Mouse (Mus musculus) MEL (cell line): Measurements from ENCODE around the gene Adprh. TPM values are rescaled to one million over a fixed set of nuclear protein-coding genes. Genes with fewer than 3 reads are reported as not detected.

Source experiments
- DNase-seq: peaks from one replicate; pipeline ENCODE4 v3.0.0; 2011; ENCODE audit warnings: low read depth, low spot score
- H3K27ac ChIP-seq: 2 replicates; pipeline ENCODE4 v1.5.1; 2012; ENCODE audit warnings: low read depth, mild to moderate bottlenecking, control low read depth, low read length, moderate library complexity; ENCODE audit not compliant: control insufficient read depth
- H3K27me3 ChIP-seq, 2 experiments: fragments of 150-350 bp in 1 of 2; sonication (generic) in 1 of 2; 2 replicates each; pipeline ENCODE4 v1.6.1; 2012; ENCODE audit warnings: low read length in 2 of 2, mild to moderate bottlenecking in 2 of 2, improper control_type of control experiment in 1 of 2, moderate library complexity in 1 of 2; ENCODE audit not compliant: insufficient read depth in 2 of 2, control insufficient read depth in 1 of 2
- H3K36me3 ChIP-seq, 2 experiments: 2 replicates each; pipeline ENCODE4 v1.6.1; 2012 to 2014; ENCODE audit warnings: low read length in 2 of 2, improper control_type of control experiment in 1 of 2, inconsistent platforms in 1 of 2, mild to moderate bottlenecking in 1 of 2; ENCODE audit not compliant: insufficient read depth in 2 of 2, control insufficient read depth in 1 of 2
- H3K4me1 ChIP-seq, 2 experiments: fragments of 150-350 bp in 1 of 2; sonication (generic) in 1 of 2; 2 replicates each; pipeline ENCODE4 v1.6.1; 2012; ENCODE audit warnings: low read length in 2 of 2, improper control_type of control experiment in 1 of 2, mild to moderate bottlenecking in 1 of 2; ENCODE audit not compliant: insufficient read depth in 2 of 2, control insufficient read depth in 1 of 2
- H3K4me3 ChIP-seq, 2 experiments: fragments of 150-350 bp in 1 of 2; sonication (generic) in 1 of 2; 2 replicates each; pipeline ENCODE4 v1.5.1; 2012; ENCODE audit warnings: low read depth in 2 of 2, low read length in 2 of 2, mild to moderate bottlenecking in 2 of 2, moderate library complexity in 2 of 2, control low read depth in 1 of 2, improper control_type of control experiment in 1 of 2; ENCODE audit not compliant: control insufficient read depth in 1 of 2, insufficient read depth in 1 of 2
- H3K79me2 ChIP-seq: 2 replicates; pipeline ENCODE4 v1.6.1; 2012; ENCODE audit warnings: mild to moderate bottlenecking, low read length, moderate library complexity; ENCODE audit not compliant: control insufficient read depth, poor library complexity, insufficient read depth
- H3K9ac ChIP-seq: 2 replicates; pipeline ENCODE4 v1.6.1; 2012; ENCODE audit warnings: low read depth, mild to moderate bottlenecking, control low read depth, low read length, moderate library complexity; ENCODE audit not compliant: control insufficient read depth, poor library complexity, severe bottlenecking
- H3K9me3 ChIP-seq: fragments of 150-350 bp; sonication (generic); replicated peaks from 2 replicates; pipeline ENCODE4 v1.6.1; 2012; ENCODE audit warnings: mild to moderate bottlenecking, low read length, improper control_type of control experiment, moderate library complexity; ENCODE audit not compliant: insufficient read depth
- CHD1 ChIP-seq: IDR thresholded peaks from 2 replicates; pipeline ENCODE4 v1.6.1; 2012; ENCODE audit warnings: low read depth, mild to moderate bottlenecking, inconsistent platforms, low read length, improper control_type of control experiment
- CHD2 ChIP-seq: IDR thresholded peaks from 2 replicates; pipeline ENCODE4 v1.6.1; 2011; ENCODE audit warnings: low read length, improper control_type of control experiment
- E2F4 ChIP-seq: IDR thresholded peaks from 2 replicates; pipeline ENCODE4 v1.6.1; 2011; ENCODE audit warnings: low read depth, low read length, improper control_type of control experiment, borderline replicate concordance
- ELF1 ChIP-seq: IDR thresholded peaks from 2 replicates; pipeline ENCODE4 v1.6.1; 2014; ENCODE audit warnings: low read depth, mild to moderate bottlenecking, inconsistent platforms, low read length, improper control_type of control experiment, moderate library complexity
- EP300 ChIP-seq, 2 experiments: IDR thresholded peaks; 2 replicates each; pipeline ENCODE4 v1.6.1; 2011; ENCODE audit warnings: improper control_type of control experiment in 2 of 2, low read length in 2 of 2, low read depth in 1 of 2, mild to moderate bottlenecking in 1 of 2
- ETS1 ChIP-seq: IDR thresholded peaks from 2 replicates; pipeline ENCODE4 v1.6.1; 2012; ENCODE audit warnings: low read depth, mild to moderate bottlenecking, inconsistent platforms, low read length, improper control_type of control experiment, moderate library complexity
- GATA1 ChIP-seq: IDR thresholded peaks from 2 replicates; pipeline ENCODE4 v1.6.1; 2011; ENCODE audit warnings: low read depth, low read length, improper control_type of control experiment
- HCFC1 ChIP-seq: IDR thresholded peaks from 2 replicates; pipeline ENCODE4 v1.6.1; 2012; ENCODE audit warnings: low read depth, mild to moderate bottlenecking, inconsistent platforms, low read length, improper control_type of control experiment, moderate library complexity
- JUND ChIP-seq: IDR thresholded peaks from 2 replicates; pipeline ENCODE4 v1.6.1; 2011; ENCODE audit warnings: low read depth, mild to moderate bottlenecking, improper control_type of control experiment, low read length
- KAT2A ChIP-seq: conservative IDR thresholded peaks from 2 replicates; pipeline ENCODE4 v1.6.1; 2012; ENCODE audit warnings: low read depth, low read length, improper control_type of control experiment, inconsistent platforms
- MAFK ChIP-seq: IDR thresholded peaks from 2 replicates; pipeline ENCODE4 v1.6.1; 2011; ENCODE audit warnings: low read depth, mild to moderate bottlenecking, low read length, improper control_type of control experiment, borderline replicate concordance
- MAZ ChIP-seq: IDR thresholded peaks from 2 replicates; pipeline ENCODE4 v1.6.1; 2012; ENCODE audit warnings: low read depth, mild to moderate bottlenecking, inconsistent platforms, low read length, improper control_type of control experiment
- MYB ChIP-seq: IDR thresholded peaks from 2 replicates; pipeline ENCODE4 v1.6.1; 2011; ENCODE audit warnings: mild to moderate bottlenecking, low read depth, low read length, improper control_type of control experiment
- NELFE ChIP-seq: IDR thresholded peaks from 2 replicates; pipeline ENCODE4 v1.6.1; 2011; ENCODE audit warnings: low read depth, low read length, improper control_type of control experiment
- NRF1 ChIP-seq: IDR thresholded peaks from 2 replicates; pipeline ENCODE4 v1.6.1; 2014; ENCODE audit warnings: low read depth, mild to moderate bottlenecking, inconsistent platforms, low read length, improper control_type of control experiment, moderate library complexity; ENCODE audit not compliant: poor library complexity, insufficient read depth, severe bottlenecking
- SIN3A ChIP-seq: IDR thresholded peaks from 2 replicates; pipeline ENCODE4 v1.6.1; 2012; ENCODE audit warnings: low read length, improper control_type of control experiment, inconsistent platforms
- SMC3 ChIP-seq: IDR thresholded peaks from 2 replicates; pipeline ENCODE4 v1.6.1; 2011; ENCODE audit warnings: low read depth, low read length, improper control_type of control experiment
- TAL1 ChIP-seq: IDR thresholded peaks from 2 replicates; pipeline ENCODE4 v1.6.1; 2012; ENCODE audit warnings: mild to moderate bottlenecking, inconsistent platforms, low read length, moderate library complexity, mixed read lengths
- USF2 ChIP-seq, 2 experiments: IDR thresholded peaks; 2 replicates each; pipeline ENCODE4 v1.6.1; 2011 to 2012; ENCODE audit warnings: improper control_type of control experiment in 2 of 2, low read length in 2 of 2, borderline replicate concordance in 1 of 2, inconsistent platforms in 1 of 2, low read depth in 1 of 2, mild to moderate bottlenecking in 1 of 2; ENCODE audit not compliant: insufficient read depth in 1 of 2
- ZMIZ1 ChIP-seq: IDR thresholded peaks from 2 replicates; pipeline ENCODE4 v1.6.1; 2012; ENCODE audit warnings: low read depth, mild to moderate bottlenecking, inconsistent platforms, low read length, improper control_type of control experiment, moderate library complexity
- ZNF384 ChIP-seq: IDR thresholded peaks from 2 replicates; pipeline ENCODE4 v1.6.1; 2012; ENCODE audit warnings: low read depth, mild to moderate bottlenecking, inconsistent platforms, low read length, improper control_type of control experiment
- polyA plus RNA-seq, 2 experiments: library from polyadenylated mRNA; stranded (reverse) in 1 of 2; unstranded in 1 of 2; fragments of >175 nt in 1 of 2; fragments of >200 nt in 1 of 2; gene quantifications; 2 replicates each; pipeline versions ENCODE4 v1.2.1 to v1.2.4; 2012; ENCODE audit warnings: low replicate concordance in 2 of 2, low read depth in 1 of 2; ENCODE audit not compliant: insufficient read length in 2 of 2, insufficient read depth in 1 of 2, missing spikeins in 1 of 2
- total RNA-seq: library from RNA; depleted of rRNA; stranded (reverse); fragments of 300-350 nt; gene quantifications from 2 replicates; pipeline ENCODE4 v1.2.3, GENCODE M21; 2012

The Adprh gene
- total and polyA plus RNA-seq, 3 experiments: 20.1 to 86.7 TPM; not detected in 1

GRCm38 (mm10) chr16:38433514-38433913 lies 19.0 kb downstream of the Adprh start:
- no peak overlapping the region for H3K27ac ChIP-seq
- no peak for DNase-seq
- TF ChIP-seq HCFC1 (no peak), KAT2A (no peak), SIN3A (no peak), E2F4 (no peak), JUND (no peak), MAFK (no peak)
- TF ChIP-seq, all 39 proteins: peak for 0
- peaks cover 0 to 27% of the 10 kb centered on the region in 2 experiments; a peak in 3 of 4 replicates for H3K4me1 ChIP-seq
- H3K9ac ChIP-seq: no peak overlapping the region
- H3K9me3 ChIP-seq: no peaks in the 10 kb centered on the region
- H3K4me3 ChIP-seq: no peak overlapping the region
- H3K79me2 ChIP-seq: no peaks in the 10 kb centered on the region
- peaks cover 0 to 14% of the 10 kb centered on the region in 2 experiments; a peak in 2 of 4 replicates for H3K36me3 ChIP-seq
- no peaks in the 10 kb centered on the region for H3K27me3 ChIP-seq

- H3K27ac ChIP-seq: no peak within 1 kb of the TSS
- H3K36me3 ChIP-seq: peaks cover 0 to 14% of the 10 kb centered on the region in 2 experiments; a peak in 2 of 4 replicates
- no peak within 1 kb of the TSS for H3K4me3 ChIP-seq
- no peak within 1 kb of the TSS; the same call in 1 of the 2 replicates for H3K9ac ChIP-seq
- no peak for DNase-seq
- TF ChIP-seq GATA1 (0 out of 2 replicates have a peak, but pooled peaks have one; percentile 11), MAZ (no peak)
- no peaks in the 10 kb centered on the region for H3K79me2 ChIP-seq
- H3K27me3 ChIP-seq: no peaks in the 10 kb centered on the region
- H3K9me3 ChIP-seq: no peaks in the 10 kb centered on the region
- peaks cover 0 to 27% of the 10 kb centered on the region in 2 experiments; a peak in 3 of 4 replicates for H3K4me1 ChIP-seq
These were observed 19.7 kb downstream of the Adprh start, which contains the start of gene Pla1a for GRCm38 (mm10) chr16:38432498-38433425. Gene Pla1a, minus strand, starts transcription at chr16:38433145.

GRCm38 (mm10) chr16:38431446-38432185 lies 20.9 kb downstream of the Adprh start:
- H3K4me1 ChIP-seq: peaks cover 0 to 27% of the 10 kb centered on the region in 2 experiments; a peak in 3 of 4 replicates
- peaks cover 0 to 14% of the 10 kb centered on the region in 2 experiments; a peak in 2 of 4 replicates for H3K36me3 ChIP-seq
- no peaks in the 10 kb centered on the region for H3K79me2 ChIP-seq
- peak overlapping the region; percentile 13 for H3K9ac ChIP-seq
- H3K9me3 ChIP-seq: no peaks in the 10 kb centered on the region
- no peak overlapping the region for H3K27ac ChIP-seq
- H3K27me3 ChIP-seq: peaks cover 0 to 2% of the 10 kb centered on the region in 2 experiments; a peak in 1 of 4 replicates
- DNase-seq: peak; percentile 53
- H3K4me3 ChIP-seq: peak overlapping the region in 1 of 2 experiments; percentile 3; a peak in 1 of 4 replicates
- TF ChIP-seq ELF1 (peak; percentile 52; the same call in 1 of the 2 replicates), NELFE (no peak), GATA1 (peak; percentile 53), ZNF384 (no peak), HCFC1 (no peak), SMC3 (no peak), EP300 (IDR thresholded peaks at IDR 0.05; ENCODE audit: low read depth in 1 of 2, low read length in 2 of 2) (peak; percentile 36 to 40; a peak in 2 of 4 replicates), MYB (no peak), TAL1 (no peak), MAFK (no peak), ETS1 (peak; percentile 24; the same call in 1 of the 2 replicates), SIN3A (no peak), CHD1 (no peak), ZMIZ1 (no peak), USF2 (IDR thresholded peaks at IDR 0.05; ENCODE audit: borderline replicate concordance in 1 of 2, insufficient read depth in 1 of 2, low read depth in 1 of 2, low read length in 2 of 2) (no peak), NRF1 (no peak), CHD2 (no peak)
